Mouse (Mus musculus): ENCODE measurements at regions not wholly inside any gene's neighbourhood (a gene's known extent, or its start where the extent isn't known, plus 50 kb on each side); places are given as distances from the start of the nearest gene placed in this dataset.
A peak's percentile ranks its signal among the peaks of the same experiment; 100 is the strongest.

DNA sequence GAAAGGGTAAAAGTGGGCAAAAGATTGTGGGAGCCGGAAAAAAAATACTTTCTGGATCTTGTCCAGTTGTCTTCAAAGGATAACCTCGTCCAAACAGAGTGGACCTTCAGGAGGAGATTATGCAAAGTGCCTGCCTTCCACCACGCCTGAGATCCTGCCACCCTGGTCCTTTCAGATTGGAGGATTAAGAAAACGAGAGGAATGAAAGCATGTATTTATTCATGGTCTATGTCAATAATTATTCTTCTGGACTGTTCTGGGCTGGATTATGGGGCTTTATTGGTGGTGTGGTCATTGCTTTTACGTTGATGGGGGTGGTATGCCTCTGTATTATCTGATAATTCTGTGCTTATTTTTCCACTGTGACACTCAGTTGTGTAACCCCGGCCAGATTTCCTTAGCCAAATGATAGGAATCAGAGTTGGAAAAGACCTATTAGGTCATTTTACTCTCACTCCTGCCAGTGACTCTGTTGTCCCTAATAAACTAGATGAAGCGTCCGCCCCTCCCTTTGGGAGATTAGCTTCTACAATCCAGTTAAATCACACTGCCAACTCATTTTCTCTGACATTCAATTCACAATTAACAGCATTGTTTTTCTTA is 656.3 kb downstream of the Slc22a22 start:
- no peak for DNase-seq (ENCODE audit: low read depth, low spot score)

DNA sequence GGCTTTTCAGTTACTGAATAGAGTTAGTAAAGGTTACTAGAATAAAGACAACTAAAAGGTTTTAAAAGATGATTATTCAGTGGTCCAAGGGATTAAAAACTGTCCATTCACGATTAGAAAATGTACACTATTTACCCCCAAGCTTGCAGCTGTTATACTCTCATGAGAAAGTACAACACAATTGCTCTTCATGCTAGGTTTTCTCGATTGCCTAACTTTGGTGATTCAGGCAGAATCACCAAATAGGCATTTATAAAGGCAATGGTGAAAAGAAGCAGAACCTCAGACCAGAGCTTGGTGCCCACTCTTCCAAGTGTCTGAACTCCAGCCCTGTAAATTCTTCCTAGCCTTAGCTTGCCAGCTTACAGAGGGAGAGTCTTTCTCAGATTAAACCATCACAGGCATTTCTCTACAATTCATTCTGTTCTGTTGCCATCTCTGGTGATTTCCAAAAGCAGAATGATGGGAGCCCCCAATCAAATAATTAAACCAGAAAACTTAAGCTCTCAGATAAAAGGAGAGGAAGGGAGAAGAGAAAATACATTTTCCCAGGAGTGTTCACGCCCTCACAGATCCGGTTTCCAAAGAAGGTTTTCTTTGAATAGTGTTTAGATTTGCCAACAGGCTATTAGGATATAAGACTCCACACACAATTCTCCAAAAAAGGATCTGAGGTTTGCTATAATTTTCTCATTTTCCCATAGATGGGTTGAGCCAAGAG is 657.0 kb downstream of the Slc22a22 start:
- DNase-seq (ENCODE audit: low read depth, low spot score), result no peak

DNA sequence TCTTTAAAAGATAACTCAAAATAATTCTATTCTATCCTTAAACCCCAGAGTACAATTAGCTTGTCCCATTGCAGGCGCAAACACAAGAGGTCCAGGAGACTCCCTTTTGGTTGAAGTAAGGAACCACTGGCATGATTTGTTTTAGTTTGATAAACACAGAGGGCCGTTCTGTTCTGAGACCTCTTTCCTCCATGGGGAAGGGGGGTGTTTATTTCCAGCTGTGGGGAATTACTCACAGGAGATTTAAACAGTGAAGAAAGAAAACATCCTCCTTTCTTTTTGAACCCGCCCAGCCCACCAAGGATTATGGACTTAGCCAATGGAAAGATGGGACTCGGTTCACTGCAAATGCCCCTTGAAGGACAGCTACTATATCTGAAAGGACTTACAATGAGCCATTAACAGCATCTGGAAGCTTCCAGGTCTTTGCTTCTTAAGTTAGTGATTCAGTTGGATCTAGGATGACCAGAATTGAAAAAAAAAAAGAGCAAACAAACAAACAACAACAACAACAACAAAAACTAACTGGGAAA is 659.2 kb downstream of the Slc22a22 start:
- DNase-seq (ENCODE audit: low read depth, low spot score), result peak; percentile 1

DNA sequence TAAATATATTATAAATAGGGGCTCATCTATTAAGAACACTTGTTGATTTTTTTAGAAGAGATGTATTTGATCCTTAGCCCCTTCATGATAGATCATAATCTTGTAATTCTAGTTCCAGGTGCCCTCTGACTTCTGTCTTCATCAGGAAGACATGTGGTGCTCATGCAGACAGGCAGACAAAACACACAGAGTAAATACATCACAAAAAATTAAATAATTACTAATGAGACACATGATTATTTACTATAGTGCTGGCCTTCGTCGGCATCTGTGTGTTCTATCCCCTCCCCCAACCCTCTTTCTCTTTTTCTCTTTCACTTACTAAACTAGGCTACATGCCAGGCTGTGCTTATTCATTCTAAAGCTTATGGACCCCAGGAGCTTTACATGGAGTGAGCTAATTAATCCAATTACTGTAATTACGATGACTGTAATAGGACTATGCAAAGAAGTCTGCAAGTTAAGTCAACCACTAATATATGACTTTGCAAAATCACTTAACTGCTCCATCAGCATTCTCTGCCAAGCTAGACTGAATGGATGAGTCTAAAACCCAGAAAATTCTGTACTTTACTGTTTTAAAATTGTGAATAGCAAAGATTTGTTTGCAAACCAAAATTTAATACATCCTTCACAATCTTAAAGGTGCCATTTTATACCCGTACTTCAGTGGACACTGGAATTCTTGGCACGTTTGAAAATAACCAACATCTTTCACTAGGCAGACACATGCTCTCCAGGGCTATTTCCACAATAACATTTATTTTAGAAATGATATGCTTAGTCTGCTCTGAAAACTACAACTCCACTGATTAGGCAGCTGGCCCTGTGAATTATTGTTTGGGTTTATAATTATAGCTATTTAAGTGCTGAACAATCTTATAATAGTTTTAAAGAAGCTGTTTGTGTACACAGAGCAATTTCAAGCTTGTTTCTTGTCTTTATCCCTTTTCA is 659.9 kb downstream of the Slc22a22 start:
- peak; percentile 5 for DNase-seq (ENCODE audit: low read depth, low spot score)

DNA sequence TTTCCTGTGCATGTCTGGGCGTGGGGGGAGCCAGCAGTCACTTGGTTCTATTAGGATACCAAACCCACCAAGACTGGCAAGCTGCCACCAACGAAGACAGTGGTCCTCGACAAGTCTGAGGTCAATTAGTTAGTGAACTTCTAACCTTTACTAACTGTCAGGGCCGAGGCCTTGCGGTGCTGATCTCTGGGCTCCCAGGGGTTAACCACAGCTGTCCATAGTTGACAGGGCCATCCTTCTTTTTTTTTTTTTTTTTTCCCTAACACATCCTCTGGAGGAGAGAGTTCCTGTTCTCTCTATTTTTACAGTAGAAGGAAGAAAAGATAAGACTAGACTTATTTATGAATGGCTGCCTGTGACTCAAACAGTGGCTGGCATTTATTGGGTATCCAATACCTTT is 663.5 kb downstream of the Slc22a22 start:
- no peak for DNase-seq (ENCODE audit: low read depth, low spot score)

DNA sequence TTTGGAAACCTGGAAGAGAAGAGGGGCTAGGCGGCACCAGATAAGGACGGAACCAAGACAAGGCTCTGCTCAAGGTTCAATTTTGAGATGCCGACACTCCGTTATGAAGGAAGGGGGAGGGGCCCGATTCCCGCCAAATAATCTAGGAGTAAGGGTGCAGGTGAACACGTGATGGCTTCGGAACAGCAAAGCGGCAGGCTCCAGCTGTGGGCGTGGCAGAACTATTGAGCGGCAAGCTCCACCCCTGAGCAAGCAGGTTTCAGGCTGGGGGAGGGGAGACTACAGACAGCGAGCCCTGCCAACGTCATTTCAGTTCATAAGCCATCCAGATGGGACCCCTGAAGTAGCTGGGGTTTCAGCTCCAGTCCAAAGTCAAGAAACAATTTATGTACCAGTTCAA is 667.3 kb downstream of the Slc22a22 start:
- peak; percentile 1 for DNase-seq (ENCODE audit: low read depth, low spot score)

DNA sequence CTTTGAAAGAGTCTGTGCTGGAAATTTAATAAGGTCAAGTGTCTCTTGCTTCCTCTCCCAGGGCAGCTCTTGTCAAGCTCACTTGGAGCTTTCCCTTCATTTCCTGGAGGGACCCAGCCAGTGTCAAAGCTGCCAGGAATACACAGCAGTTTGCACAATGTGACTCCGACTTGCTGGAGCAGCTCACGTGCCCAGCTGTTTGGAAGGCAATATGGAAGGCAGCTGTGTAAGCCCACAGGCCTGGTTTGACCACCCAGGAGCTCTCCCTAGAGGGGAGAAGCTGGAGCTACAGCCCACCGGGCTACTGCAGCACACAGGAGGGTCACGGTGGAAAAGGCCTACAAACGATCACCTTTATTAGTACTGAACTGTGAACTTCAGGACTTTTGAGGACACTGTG is 669.8 kb downstream of the Slc22a22 start:
- no peak for DNase-seq (ENCODE audit: low read depth, low spot score)

DNA sequence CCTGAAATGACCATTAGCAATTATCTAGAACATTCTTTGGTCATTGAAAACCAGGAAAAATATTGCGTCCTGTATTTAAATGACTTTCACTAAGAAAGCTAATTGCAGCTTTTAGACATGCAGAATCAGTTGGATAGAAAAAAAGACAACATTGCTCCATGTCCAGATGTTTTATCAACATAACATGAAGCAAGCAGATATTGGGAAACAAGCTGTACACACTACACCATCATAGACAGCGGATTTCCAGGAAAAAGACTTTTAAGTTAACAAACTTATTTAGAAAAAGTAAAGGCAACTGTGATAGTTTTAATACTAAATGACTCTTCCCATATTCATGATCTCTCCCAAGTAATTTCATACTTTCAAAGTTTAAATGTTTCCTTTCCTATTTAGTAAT is 675.5 kb downstream of the Slc22a22 start:
- no peak for DNase-seq (ENCODE audit: low read depth, low spot score)

DNA sequence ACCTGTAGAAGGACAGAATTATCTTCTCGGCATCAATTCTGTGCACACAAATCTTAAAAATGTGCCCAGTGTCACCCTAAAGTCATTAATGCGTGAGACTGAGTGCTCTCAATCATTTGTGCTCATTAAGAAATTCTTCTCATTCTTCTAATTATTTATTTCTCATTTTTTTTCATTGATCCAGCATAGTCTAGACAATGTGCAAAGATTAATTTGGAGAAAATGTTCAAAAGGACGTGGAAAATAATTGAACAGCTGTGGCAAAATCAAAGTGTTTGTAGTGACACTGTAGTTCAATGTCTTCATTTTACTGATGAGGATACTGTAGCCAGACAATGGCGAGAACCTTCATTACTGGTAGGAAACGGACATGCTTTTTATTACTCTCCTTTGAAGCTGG is 702.0 kb downstream of the Slc22a22 start:
- DNase-seq (ENCODE audit: low read depth, low spot score), result no peak

DNA sequence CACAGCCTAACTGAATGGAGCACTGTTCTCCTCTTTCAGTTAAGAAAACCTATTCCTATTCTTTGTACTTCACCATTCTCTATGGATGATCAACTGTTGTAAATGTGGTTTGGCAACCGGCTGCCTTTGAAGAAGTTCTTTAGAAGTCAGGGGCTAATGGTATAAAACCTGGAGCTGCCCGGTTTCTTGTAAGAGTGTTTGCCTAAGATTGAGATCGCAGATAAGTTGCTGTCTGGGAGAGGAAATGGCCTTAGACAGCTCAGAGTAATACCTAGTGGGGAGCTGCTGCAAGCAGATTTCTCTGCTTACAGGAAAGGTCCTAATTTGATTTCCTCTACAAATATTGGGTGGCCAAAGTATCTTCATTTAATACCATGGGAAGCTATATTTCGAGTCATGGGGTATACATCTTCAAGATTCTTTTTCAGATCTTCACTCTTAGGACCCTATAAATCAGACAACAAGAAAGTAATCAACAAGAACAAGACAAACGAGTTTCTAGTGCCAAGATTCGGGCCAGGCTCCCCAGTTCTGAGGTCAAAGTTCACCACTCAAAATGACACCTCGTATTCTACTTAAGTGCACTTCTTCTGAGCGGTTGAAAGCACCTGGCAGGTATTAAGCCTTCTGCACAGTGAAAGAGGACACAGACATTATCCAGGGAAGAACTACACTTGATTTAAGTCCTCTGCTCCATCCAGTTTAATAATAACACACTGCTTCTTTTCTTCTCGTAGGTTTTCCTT is 702.6 kb downstream of the Slc22a22 start:
- DNase-seq (ENCODE audit: low read depth, low spot score), result no peak

DNA sequence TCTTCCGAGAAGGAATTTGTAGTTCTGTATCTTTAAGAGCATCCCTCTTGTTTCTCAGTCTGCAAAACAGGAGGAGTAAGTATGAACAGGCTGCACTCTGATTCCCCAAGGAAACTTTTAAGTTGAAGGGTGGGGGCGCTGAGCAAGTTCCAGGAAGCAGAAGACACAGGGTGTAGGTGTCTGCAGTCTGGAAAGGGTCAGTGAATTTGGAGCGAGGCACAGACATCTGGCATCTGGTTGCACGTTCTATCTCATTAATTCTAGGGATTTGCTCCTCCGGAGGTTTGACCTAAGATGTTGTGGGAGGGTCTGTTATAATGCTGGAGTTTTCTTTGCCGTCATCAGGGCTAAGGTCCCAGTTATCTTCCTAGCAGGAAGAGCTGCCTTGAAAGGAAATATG is 711.1 kb downstream of the Slc22a22 start:
- peak; percentile 4 for DNase-seq (ENCODE audit: low read depth, low spot score)

DNA sequence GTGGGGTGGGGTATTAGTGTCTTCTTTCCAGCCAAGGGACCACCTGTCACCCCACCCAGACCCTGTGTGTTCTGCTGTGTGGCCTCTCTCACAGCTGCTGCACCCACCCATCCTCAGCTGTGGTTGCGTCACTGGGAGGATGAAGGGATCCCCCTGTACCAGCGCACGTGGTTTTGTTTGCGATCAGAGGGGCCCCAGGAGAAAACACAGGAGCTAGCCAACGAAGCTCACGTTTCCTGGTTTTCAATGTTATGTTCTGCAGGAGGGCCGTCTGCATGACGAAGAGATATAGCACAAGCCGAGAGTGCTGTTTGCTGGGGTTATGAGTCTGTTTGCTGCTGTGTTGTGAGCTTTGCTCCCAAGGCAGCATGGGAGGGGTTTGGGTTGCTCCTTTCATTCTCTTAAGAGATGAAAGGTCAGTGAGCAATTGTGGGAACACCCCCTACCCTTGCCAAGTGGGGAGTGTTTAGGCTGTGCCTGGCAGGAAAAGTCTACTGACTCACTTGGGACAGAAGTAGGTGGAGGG is 712.4 kb downstream of the Slc22a22 start:
- peak; percentile 13 for DNase-seq (ENCODE audit: low read depth, low spot score)

DNA sequence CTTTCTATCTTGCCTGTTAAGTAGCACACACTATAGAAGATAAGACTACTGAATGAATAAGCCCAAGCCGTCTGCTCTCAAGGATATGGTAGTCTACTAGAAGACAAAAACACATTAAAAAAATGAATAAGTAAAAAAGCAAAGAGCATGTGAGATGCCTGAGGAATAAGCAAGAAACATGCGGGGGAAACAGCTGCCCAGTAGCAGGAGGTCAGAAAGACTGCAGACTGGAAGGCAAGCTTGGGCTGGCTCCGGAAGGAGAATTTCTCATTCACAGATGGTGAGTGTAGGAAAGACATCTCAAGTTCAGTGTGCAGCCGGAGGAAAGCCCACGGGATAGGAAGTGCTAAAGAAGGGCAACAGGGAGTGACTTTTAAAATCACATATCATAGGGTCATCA is 713.4 kb downstream of the Slc22a22 start:
- peak; percentile 5 for DNase-seq (ENCODE audit: low read depth, low spot score)

DNA sequence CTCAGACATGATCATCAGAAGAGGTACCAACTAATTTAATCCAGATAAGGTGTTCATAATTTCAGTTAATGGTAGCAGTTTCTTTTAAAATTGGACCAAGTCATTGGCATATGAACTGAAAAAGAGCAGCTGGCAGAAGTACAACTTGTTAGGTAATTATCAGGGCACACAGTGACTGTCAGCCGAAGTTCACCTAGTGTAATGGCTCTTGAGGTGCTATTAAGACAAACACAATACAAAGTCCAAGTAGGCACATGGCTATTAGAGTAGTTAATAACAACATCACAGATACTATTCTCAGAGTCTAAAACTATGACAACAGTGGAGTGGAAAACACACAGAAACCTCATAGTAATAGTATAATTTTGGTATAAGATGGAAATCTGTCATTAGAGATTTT is 730.7 kb downstream of the Slc22a22 start:
- DNase-seq (ENCODE audit: low read depth, low spot score), result no peak

DNA sequence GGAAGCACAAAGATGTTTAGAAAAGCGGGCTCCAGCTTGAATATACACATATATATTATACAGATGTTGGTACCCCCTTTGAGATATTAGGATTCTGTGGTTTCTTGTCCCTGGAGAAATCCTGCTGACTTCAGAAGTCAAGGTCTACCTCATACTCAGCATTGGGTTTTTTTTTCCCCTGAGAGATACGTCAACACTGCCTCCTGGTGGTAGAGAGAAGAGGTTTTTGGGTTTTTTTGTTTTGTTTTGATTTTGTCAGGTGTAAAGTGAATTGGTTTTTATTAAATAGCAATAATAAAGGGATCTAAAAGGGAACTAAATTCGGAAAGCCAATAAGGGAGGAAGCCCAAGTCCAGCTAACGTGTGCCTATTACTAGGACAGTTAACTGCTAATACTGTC is 732.5 kb downstream of the Slc22a22 start:
- peak; percentile 27 for DNase-seq (ENCODE audit: low read depth, low spot score)
